Mouse (Mus musculus) CD4-positive naive resting alpha-beta T cell, adult 57 days (primary cell): ENCODE measurements around the gene Btbd11. TPM values are rescaled to one million over a fixed set of nuclear protein-coding genes. Genes with fewer than 3 reads are reported as not detected.

ENCODE experiments used
- total RNA-seq: library from RNA; stranded (reverse); gene quantifications from one replicate; pipeline ENCODE4 v1.2.4, GENCODE M21; 2023

The Btbd11 gene
- total RNA-seq = 64.0 TPM

DNA sequence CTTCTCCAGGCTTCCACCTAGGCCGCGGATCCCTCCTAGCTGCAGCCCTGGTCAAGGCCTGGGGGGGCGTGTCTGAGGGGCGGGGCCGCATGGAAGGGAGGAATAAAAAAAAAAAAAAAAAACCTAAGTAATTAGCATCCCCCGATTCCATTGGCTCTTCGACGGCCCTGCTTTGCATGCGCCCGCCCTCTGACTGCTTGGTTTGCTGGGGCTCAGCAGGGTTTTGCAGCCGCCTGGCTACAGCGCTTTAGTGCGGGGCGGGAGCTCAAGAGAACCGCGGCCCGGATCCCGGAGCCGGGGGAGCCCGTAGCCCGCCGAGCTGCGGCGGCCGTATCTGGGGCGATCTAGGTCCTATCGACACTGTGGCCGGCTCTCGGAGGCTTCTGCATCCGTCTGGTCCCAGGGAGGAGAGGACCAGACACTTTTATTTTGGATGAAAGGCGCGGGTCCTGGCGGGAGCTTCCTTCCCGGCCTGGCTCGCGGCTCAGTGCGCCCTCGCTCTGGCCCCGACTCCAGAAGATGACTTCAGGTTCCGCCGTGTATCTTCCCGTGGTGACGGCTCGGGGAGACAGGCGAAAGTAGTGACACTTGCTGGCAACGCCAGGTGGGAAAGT lies at the start of gene Btbd11:
Gene Btbd11, plus strand, starts transcription at position 210 of the 614 bp plus-strand sequence.

Other genes with a start within 250 kb of the Btbd11 start
- 35.3 TPM for gene Cry1, start 201.8 kb upstream of the Btbd11 start, total RNA-seq